Mouse (Mus musculus) kidney, adult 2 months (tissue): ENCODE measurements around the gene C1ra.
"Not testable (repeated sequence)": the region's sequence is repeated elsewhere in the genome, so short reads cannot be mapped to it uniquely, and the experiment has no call there.

Experiments
- CTCF ChIP-seq: fragments of 200-500 bp; conservative IDR thresholded peaks from 2 replicates; pipeline ENCODE4 v1.5.1; 2011; ENCODE audit warnings: low read depth, mild to moderate bottlenecking, control low read depth, low read length, moderate library complexity, mixed read lengths; ENCODE audit not compliant: insufficient read depth, insufficient read length
- POLR2A ChIP-seq: fragments of 200-500 bp; IDR thresholded peaks from one replicate; pipeline ENCODE4 v1.6.1; 2011; ENCODE audit warnings: low read depth, low read length, control low read depth

DNA sequence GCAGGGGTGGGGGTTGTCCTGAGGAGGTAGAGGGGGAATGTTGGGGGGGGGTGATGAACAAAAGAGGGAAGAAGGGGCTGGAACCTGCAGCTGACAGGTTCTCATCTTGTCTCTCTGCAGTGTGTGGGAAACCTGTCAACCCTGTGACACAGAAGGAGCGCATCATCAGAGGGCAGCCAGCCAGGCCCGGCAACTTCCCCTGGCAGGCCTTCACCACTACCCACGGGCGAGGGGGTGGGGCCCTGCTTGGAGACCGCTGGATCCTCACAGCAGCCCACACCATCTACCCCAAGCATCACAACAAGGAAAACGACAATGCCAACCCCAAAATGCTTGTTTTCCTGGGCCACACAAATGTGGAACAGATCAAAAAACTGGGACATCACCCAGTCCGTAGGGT lies 9.9 kb downstream of the C1ra start:
- not testable (repeated sequence) for TF ChIP-seq CTCF, POLR2A
